Mouse (Mus musculus) heart, adult 8-10 months (tissue): ENCODE results near the gene Sp2. TPM values are rescaled to one million over a fixed set of nuclear protein-coding genes. Genes with fewer than 3 reads are reported as not detected.

Experiments
- DNase-seq: peaks from one replicate; pipeline ENCODE4 v3.0.0; 2022; ENCODE audit warnings: low spot score
- total RNA-seq, 4 experiments: library from RNA; stranded (reverse); gene quantifications; 2 replicates each; pipeline ENCODE4 v1.2.4; 2022

Sp2 gene
- total RNA-seq, 4 experiments from 2014 or later = 7.8 to 13.7 (median 11.0) TPM

GRCm38 (mm10) chr11:96995836-96996772, 13.3 kb upstream of the Sp2 start:
- DNase-seq = no peak

DNA sequence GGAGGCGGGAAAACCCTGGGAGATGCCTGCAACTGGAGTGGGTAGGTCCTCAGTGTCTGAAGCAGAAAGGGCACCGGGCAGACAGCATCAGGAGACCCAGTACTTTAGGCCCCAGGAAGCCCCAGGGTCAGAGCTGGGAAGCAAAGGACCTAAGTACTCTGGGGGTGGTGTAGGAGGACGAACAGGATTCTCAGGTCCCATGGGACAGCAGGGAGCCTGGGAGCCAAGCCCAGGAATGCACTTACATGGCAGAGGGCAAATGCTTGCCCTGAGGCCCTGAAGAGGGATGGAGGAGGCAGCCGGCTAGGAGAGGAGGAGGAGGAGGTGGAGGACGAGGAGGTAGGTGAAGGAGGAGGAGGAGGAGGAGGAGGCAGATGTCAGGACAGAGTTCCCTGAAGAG, 12.3 kb upstream of the Sp2 start:
- no peak for DNase-seq

GRCm38 (mm10) chr11:96992722-96993311, 10.1 kb upstream of the Sp2 start:
- DNase-seq = no peak

- no peak for DNase-seq
Measured at GRCm38 (mm10) chr11:96991501-96991900, 8.7 kb upstream of the Sp2 start.

DNA sequence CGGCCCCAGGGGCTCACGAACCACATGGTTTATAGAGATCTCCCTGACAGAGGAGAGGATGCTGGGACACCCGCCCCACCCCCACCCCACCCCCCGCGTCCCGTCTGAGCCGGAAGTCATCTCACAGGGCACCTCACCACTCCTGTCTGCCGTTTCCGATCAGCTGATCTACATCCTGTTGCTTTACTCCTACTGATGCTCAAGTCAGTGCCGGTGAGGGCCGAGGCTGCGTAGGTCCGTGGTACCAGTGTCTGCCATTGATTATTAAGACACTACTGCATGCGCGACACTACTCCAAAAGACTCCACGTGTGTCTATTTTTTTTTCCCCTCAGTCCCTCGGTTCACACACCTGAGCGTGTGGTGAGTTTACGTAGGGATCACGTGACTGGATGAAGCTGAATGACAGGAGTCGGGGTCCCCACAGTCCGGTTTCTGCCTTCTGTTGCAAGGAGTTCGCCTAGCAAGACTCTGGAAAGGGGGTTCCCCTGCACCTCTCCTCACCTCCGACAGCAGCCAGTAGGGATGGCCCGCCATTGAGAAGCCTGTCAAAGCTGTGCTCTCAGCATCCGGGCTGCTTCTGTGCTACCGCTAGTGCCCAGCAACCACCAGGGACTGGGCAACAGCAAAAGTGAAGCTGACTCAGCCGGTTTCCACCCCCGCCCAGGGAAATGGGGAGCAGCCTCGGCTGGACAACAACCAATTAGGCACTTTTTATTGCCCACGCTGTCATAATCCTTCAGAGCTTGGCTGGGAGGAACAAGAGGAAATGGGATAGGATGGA, 5.3 kb upstream of the Sp2 start:
- no peak for DNase-seq

DNA sequence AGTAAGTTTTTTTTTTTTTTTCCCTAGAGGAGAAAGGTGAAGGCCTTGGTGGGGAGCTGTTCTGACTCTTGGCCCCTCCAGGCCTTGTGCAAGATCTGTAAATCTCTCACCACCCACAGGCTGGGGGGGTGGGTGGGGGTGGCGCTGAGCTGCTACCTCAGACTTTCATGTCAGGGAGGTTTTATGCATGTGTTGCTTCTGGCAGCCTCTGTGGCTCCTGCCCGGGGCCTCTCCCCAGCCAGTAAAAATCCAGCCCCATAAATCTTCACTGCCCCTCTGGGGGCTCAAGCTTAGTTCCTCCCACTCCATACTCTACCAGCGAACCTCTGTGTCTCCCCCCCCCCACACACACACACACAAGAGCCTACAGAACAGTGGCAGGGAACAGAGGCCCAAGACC, 3.7 kb upstream of the Sp2 start:
- no peak for DNase-seq

GRCm38 (mm10) chr11:96984903-96985302, 2.1 kb upstream of the Sp2 start:
- no peak for DNase-seq

DNA sequence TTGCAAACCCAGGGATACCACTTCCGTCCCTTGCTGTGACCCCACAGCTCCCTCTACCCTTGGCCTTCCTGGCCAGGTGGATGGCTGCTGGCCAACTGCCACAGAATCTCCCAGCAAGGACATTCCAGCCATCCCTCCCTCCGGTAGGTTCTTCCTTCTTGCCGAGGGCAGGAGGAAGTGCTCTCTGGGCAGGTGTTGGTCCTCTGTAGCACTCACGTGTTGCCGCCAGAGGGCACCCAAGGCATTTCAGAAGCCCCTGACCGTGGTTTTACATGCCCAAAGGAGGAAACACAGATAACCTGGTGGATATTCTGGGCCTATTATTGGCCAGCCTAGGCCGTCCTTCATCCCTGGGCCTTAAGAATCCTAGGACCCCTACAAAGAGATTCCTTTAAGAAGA, 404 bp downstream of the Sp2 start:
- DNase-seq = peak; percentile 81

- no peak for DNase-seq
Measured at GRCm38 (mm10) chr11:96981461-96981860, 1.3 kb downstream of the Sp2 start.

- no peak for DNase-seq
Measured at GRCm38 (mm10) chr11:96980021-96980420, 2.7 kb downstream of the Sp2 start.

- DNase-seq = no peak
Measured at GRCm38 (mm10) chr11:96979329-96979728, 3.4 kb downstream of the Sp2 start.

- DNase-seq = no peak
Measured at GRCm38 (mm10) chr11:96978401-96979246, 4.1 kb downstream of the Sp2 start.

GRCm38 (mm10) chr11:96977606-96978400, 5.0 kb downstream of the Sp2 start:
- peak; percentile 100 for DNase-seq

DNA sequence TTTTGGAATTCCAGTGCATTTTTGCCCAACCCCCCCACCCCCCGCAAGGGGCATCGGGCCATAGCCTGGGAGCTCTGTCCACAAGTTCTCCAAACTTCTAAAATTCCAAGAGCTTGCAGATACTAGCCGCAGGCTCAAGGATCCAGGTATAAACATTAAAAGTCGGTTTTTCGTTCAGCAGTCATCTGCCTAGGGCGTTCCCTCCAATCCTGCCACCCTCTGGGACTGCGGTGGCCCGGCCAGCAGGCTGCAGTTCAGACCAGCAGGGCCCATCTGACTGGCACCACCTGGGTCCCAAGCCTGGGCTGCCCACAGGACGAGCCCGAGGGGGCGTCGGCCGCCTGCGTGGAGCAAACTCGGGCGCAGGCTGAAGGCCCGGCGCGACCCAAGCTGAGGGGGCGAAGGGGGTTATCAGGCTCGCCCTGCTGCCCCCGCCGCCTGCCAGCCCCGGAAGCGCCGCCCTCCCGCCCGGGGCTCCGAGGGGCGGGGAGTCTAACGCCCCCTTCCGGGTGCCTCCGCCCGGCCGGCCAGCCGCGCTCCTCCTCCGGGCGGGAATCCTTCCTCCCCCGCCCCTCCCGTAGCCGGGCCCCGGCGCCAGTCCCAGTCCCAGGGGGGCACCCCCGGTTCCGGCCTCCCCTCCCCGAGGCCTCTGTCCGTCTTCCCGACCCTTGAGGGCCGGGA, 5.7 kb downstream of the Sp2 start:
- DNase-seq = peak; percentile 80

DNA sequence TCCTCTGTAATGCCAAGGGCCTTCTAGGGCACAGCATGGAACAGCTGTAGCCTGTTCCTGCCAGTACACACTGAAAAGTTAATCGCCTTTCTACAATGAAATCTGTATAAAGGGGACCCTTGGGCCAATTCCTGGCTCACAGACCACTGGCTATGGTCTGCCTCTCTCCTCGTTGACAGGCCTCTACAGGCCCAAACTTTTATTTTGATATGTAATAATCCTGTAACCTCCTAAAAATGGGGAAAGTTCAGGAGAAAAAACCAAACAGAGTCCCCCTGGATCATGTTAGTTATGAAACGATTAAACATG, 6.4 kb downstream of the Sp2 start:
- DNase-seq = no peak

DNA sequence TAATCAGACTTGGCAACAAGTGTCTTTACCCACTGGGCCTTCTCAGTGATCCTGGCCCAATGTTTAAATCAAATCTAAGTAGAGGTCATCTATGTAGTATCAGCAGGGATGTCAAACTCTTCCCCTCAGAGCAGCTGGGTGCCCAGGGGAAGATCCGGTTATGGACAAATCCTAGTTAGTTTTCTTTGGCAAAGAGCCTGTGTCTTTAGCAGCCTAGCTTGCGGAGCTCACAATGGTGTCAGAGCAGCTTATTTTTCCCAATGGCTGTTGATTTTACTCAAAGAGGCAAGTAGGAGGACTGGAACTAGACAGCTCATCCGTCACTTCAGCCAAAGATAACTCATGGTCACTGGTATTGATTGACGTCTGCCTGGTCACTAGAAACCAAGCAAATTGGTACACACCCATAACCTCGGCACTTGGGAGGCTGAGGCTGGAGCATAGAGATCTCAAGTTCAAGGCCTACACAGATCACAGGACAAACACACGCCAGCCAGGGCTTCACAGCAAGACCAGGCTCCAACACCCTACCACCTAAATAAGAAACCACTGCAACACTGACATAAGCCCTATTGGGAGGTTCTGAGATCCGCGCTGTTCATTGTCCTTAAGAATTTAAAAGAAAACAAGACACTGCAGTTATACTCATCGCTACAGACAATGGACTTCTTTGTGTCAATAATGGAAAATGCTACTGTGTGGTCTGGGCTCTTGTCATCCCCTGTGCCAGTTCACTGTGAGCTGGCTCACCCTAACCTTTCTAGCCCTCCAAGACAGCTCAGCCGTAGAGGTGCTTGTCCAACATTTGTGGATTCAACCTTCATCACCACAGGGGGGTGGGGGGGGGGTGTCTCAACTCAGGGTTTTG, 7.0 kb downstream of the Sp2 start:
- no peak for DNase-seq

DNA sequence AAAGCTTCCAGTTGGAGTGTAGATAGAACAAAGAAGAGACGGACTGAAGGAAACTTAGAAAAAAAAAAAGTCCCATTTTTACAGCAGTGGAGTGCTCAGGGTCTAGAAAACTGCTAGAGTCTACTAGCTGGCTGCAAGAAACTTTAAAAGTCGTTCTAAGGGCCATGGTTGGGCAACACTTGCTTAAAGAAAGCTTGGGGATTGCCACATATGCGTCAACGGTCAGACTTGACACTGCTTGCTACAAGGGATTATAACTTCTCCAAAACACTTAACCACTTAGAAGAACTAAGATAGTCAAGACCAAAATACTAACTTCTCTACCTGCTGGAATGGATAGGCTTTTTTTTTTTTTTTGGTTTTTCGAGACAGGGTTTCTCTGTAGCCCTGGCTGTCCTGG, 7.9 kb downstream of the Sp2 start:
- DNase-seq = no peak

GRCm38 (mm10) chr11:96973426-96973964, 9.3 kb downstream of the Sp2 start:
- DNase-seq = no peak

DNA sequence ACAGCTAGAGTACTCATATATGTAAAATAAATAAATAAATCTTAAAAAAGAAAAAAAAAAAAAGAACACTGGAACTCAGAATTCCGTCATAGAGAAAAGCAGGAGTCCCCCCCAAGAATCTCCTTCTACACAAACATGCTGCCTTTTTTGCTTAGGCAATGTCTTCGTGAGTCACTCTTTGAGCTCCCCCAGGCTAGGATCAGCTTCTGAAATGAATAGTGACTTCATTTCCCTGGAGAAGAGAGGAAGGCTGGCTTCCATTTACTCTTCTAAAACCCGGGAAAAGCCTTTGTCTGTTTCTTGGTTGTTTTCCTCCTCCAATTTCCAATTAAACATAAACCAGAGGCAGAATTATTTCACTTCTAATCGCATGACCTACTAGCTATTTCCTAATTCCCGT, 9.9 kb downstream of the Sp2 start:
- no peak for DNase-seq
